Mouse (Mus musculus): ENCODE measurements around the gene Nhlh1.

GRCm38 (mm10) chr1:172060659-172061058 lies 3.3 kb upstream of the Nhlh1 start:
- no peak for TF ChIP-seq GATA1 (IDR thresholded peaks at IDR 0.05; ENCODE audit: borderline replicate concordance, low read length)
- TF ChIP-seq FLI1 (IDR thresholded peaks at IDR 0.05; ENCODE audit: low read length): no peak

Measured in megakaryocyte, embryonic 14.5 days (primary cell).